Mouse (Mus musculus): ENCODE data around the gene Arhgef6.

The Arhgef6 gene

DNA sequence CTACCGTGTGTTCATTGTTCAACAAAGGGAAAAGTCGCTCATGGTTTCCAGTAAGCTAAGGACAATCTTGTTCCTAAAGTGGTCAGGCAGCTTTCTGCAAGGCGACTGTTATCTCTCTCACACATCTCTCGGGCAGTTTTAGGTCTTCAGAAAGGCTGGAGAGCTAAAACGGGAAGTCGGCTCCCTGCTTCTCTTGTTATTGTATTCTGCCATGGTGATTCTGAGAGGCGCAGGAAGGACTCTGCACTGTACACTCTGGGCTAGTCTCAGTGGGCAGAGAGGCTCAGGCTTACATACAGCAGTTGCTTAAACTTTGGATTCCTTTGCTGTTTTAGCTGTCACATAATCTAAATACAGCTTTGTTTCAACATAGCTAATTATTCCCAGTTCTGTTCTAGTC, 39.6 kb downstream of the Arhgef6 start:
- DNase-seq = no peak

DNA sequence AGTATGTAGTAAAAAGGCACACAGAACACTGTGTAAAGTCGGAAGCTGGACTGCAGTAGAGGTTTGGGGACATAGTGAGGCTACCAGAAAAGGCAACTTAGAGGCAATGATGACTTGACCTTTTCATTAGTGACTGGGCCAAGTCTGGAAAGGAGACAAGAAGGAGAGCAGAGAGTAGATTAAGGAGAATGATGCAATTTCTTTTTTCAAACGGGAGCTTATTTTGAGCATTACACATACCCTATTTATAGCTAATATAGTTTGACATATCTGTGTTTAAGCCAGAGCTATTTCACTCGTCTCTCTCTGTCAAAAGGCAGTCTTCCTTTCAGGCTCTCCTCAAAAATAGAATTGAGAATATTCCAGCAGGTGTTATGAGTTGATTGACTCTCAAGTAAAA, 50.1 kb downstream of the Arhgef6 start:
- no peak for DNase-seq

DNA sequence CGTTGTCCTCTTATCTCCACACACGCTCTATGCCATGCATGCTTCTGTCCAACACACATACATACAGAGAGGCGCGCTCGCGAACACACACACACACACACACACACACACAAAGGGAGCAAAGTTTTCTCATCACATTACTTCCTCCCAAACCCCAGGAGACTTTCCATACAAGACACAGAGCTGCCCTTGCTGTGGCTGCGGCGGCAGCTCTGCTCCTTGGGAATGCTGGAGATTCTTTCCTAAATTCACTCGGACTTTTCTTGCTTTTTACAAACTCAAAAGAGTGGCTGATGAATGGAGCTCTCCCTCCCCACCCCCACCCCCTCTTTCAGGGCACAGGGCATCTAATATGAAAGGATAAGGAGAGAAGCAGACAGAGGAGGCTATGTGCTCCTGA, 52.2 kb downstream of the Arhgef6 start:
- DNase-seq = no peak

DNA sequence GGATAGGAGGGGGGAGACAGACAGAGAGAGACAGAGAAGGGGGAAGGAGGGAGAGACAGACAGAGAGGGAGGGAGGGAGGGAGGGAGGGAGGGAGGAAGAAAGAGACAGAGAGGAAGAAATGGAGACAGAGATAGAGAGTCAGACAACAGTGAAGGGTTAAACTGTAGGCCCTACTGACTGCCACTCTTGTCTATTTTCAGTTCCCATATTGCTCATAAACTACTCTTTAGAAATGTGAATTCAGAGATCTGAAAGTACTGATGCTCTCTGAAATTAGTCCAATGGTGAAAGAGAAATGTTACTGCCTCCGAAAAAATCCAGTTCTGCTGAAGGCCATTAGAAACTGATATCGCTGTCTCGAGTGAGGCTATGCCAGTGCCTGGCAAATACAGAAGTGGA, 56.3 kb downstream of the Arhgef6 start:
- DNase-seq = no peak

DNA sequence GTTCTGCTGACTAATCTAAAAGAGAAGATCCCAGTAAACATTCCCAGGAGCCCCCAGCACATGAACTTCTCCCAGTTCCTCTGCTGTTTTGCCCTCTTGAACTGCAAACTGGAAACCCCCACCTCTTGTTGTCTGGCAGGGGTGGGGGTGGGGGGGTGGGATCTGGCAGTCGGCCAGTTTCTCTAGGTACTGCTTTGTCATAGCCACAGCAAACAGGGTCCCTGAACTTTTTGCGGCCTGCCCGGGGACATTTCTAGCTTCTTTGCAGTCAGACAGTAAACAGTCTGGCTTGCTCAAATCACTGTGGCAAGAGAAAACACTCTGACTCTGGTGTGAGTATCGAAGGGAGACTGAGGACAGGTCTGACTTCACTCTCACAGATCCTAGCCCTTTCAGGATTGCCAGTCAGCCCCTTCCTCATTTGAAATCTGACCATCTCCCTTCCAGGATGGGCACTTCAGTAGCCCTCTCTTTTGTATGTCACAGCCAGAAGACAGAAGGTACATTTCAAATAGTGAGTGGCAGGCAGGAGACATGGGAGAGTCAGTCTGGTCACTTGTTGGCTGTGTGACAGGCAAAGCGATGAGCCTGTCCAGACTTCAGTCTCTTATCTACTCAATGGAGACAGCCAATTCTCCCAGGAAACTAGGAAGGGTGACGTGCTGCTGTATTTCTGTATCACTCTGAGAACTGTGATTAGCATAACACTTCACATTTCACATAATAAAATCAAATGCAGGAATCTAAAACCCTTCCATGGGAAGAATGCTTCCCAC, 60.8 kb downstream of the Arhgef6 start:
- no peak for DNase-seq

DNA sequence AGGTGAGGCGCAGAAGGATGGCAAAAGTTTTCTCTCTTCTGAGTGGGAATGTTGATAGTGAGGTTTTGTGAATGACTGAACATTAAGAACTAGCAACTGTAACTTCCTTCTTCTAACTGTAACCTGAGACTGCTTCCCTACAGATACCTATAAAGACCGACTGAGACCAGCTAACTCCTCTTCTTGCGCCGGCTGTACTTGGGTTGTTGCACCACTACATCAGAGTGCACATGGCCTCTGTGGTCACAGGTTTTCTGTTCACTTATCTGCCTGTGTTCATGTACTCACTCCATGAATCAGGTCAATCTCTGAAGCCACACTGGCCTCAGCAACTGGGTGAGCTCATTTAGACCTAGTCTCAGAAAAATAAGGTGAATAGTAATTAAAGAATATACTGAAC, 75.0 kb downstream of the Arhgef6 start:
- DNase-seq = no peak

DNA sequence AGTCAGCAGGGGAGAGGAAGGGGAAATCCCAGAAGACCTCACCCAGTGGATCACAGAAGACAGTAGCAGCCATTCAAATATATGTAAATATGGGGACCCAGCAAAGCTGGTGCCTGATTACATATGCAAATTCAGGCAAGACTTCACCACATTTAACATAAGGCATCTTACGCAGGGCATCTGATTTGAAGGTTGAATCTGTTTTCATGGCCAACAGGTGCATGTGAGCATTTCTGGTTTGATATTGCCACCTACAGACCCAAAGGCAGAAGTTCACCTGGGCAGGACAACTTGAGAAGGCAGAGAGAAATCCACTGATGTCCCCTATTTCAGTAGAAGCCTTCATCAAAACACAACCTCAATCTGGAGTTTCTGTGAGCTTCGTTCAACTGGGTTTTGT, 77.8 kb downstream of the Arhgef6 start:
- no peak for DNase-seq

DNA sequence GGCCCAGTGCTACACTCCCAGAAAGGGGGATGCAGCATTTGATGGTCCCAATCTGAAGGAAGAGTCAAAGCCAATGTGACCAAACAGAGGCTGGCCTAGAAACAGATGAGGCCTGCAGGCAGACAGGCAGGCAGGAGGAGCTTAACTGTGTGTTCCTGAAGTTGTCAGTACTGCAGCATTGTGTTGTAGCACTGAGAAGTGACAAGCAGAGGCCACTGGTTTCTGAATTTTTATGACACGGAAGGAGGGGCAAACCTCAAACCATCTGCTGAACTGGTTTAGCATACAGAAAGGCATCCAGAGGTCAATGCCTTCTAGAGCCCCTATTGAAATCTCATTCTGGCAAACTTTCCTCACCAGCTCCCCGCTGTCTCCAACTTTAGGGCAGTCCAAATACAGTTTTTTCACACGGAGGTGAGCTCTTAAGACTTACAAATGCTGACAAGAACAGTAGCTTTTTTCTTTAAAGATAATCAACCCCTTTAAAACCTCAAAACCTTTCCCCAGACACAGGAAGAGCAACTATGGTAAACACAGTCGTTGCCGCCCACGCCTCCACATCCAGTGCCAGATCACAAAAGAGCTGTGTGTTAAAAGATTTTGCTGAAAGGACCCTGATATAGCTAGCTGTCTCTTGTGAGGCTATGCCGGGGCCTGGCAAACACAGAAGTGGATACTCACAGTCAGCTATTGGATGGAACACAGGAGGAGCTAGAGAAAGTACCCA, 85.0 kb downstream of the Arhgef6 start:
- DNase-seq = no peak

DNA sequence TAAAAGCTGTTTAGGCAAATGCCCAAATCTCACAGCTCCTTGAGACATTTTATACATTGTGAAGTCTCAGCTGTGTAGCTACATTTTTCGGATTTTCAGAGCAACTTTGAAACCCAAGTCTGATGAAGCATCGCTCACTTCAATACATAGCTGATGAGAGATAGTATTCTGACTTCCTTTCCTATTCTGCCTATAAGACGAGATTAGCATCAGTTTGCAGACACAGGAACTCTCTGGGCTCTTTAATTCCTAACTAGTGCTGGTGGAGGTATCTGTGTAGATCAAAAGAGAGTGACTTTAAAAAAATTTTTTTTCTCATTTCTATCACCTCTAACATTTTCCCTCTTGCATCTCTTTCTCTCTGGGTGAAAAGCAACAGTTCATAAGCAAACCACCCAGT, 100.0 kb downstream of the Arhgef6 start:
- DNase-seq = no peak

DNA sequence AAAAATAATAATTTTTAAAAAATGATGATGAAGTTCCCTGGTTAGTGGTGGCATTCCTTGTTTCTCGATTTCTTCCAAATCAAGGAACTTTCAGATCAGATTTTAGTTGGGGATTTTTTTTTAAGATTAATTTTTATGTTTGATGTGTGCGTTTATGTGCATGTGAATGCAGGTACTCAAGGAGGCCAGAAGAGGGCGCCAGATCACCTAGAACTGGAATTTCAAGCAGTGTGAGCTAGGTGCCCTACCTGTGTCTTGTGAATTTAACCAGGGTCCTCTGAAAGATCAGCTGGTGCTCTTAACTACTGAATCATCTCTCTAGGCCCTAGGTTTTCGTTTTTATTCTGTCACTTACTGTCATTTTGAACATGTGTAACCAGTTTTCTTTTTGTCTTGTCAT, 102.5 kb downstream of the Arhgef6 start:
- no peak for DNase-seq

DNA sequence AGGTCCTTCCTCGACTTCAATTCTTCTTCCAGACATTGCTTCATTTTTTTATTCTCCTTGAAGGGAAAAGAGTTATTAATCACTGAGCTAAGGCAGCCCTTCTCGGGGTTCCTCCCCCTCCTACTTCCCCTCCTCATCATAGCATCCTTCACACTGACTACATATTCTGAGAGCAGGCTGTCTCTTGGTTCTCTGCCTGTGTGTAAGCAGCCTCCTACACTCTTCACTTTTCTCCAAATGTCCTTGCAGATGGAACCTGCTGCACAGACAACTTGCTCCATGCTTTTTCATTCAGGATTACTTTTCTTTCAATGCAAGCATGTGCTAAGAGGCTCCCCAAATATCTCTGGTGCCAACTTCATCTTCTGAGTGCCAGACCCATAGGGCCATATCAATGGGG, 104.9 kb downstream of the Arhgef6 start:
- no peak for DNase-seq

DNA sequence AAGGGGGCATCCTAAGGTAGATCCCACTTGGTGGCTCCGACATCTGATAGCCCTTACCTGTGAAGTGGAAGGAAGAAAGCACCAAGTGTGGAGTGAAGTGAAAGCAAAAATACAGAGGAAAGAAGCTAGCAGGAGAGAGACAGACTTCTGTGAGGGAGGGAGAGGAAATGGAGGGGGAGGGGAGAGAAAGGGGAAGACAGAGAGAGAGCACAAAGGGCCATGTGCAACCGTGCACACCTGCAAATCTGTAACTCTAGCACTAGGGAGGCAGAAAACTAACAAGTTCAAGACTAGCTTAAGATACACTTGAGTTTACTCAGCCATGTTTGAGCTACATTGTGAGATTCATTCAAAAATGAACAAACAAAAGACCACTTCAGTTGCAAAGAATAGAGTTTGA, 110.4 kb downstream of the Arhgef6 start:
- DNase-seq = no peak

DNA sequence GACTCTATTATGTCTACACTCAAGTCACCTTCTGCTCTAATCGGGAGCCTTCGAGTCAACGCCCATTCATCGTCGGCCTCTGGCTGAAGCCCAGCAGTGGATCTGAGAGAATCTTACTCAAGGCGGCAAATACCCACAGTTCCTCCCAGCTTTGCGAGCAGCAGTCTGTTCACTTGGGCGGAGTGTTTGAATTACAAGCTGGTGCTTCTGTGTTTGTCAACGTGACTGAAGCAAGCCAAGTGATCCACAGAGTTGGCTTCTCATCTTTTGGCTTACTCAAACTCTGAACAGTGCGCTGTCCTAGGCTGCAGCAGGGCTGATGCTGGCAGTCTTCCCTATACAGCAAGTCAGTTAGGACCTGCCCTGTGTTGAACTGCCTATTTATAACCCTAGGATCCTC, 115.2 kb downstream of the Arhgef6 start:
- DNase-seq = no peak

DNA sequence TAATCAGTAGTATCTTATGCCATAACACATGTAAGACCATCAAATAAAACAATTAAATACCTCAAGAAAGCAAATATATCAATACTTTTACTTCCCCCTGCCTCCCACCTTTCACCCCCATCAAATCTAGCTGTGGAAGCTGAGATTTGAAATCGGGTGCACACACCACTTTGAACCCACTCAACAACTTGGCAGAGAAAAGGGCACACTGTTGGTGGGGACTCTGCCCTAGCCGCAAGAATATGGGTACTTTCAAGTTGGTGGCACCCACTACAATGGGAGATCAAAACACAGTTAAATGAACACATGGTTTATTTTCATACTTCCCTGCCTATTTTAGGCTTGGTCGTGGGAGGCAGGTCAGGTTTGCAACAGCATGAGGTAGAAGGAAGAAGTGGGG, 116.6 kb downstream of the Arhgef6 start:
- DNase-seq = no peak

DNA sequence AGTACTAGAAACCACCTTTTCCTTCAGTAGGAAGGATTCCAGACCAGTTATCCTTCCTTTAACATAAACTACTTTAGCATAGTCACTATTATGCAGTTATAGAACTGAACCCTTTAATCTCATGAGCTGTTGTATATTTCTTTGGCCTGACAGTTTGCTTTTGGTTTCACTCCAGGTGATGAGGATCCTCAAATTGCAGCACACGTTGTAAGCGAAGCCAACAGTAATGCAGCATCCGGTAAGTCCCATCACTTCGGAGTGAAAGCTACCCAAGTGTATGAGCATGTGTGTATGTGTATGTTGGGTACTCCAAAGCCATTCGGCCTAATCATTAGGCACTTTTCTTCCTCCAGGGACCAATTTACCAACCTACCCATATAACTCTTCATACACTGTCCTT, 119.0 kb downstream of the Arhgef6 start:
- no peak for DNase-seq

DNA sequence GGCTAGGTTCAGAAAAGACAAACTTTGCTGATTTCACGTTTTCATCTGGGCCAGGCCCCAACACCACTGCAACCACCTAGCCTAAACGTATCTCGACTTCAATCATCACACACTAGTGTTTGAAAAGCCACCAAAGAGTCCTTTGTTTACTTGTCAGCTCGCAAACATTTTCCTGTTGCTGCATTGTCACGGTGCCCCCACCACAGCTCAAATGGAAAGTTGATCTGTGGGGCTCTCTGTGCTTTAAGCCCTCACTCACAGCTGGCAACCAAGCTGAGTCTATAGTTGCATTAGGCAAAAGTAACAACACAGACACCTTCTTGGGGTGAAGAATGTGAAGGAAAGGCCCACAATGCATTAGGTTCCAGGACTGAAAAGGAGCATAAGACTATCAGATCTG, 122.3 kb downstream of the Arhgef6 start:
- DNase-seq = no peak

DNA sequence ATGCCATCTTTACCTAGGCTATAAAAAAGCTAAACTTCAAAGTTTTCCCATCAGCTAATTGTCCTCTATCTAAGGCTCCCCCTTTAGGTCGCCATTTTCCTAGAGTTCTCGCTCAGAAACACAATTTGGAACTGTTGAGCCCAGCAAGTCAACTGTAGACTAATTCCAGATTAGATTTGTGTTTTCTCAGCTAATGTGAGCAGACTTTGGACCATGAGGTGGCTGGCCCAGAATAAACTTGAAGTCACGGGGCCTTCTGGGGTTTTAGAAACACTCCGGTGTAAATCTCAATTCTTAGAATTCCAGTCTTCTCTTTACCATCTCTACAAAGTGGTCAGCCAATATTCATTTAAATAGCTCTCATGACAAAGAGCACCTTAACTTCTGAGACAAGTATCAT, 123.0 kb downstream of the Arhgef6 start:
- DNase-seq = no peak

DNA sequence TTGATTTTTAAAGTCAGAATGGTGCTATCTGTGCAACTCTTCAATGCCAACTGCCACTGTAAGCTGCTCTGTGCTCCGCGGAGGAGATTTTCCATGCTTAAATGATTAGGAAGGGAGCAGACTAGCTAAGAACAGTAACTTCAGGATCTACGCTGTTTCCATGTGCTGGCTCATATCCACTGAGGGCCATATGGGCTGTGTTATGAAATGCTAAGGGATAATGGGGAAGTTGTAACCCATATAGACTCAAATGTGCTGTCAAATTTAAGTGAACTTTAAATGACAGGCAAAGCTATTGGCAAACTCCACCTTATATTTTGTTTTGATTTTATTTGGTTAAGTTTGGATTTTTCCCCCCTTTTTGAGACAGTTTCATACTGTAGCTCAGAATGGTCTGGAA, 125.7 kb downstream of the Arhgef6 start:
- DNase-seq = no peak

DNA sequence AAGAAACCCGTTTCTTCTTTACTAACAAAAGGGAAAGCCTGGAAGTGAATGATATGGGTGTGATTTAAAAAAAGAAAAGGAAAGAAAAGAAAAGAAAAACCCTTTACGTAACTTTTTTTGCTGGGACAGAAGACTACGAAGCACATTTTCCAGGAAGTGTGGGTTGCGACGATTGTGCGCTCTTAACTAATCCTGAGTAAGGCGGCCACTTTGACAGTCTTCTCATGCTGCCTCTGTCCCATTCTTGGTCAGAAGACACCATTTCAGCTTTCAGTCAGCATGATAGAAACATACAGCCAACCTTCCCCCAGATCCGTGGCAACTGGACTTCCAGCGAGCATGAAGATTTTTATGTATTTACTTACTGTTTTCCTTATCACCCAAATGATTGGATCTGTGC, 126.7 kb downstream of the Arhgef6 start, which contains the start of gene Cd40lg:
Gene Cd40lg, plus strand, starts transcription at position 268 of the 400 bp plus-strand sequence.
- no peak for DNase-seq

DNA sequence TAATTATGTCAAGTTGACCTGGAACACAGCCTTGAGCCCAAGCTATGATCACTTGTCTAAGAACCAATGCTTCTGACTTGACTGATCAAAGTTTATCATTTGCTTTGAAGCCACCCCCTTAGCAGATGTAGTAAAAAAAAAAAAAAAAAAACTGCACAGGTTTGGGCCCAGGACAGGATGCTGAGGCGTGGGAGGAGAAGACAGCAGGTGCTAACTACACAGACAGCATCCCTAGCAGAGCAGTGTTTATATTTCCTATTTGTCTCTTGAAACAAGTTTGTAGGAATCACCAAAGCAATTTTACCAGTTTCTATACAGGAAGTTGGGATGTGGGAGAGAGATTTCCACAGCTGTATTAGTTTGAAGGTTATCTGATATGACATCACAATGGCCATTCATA, 127.9 kb downstream of the Arhgef6 start:
- DNase-seq = no peak

DNA sequence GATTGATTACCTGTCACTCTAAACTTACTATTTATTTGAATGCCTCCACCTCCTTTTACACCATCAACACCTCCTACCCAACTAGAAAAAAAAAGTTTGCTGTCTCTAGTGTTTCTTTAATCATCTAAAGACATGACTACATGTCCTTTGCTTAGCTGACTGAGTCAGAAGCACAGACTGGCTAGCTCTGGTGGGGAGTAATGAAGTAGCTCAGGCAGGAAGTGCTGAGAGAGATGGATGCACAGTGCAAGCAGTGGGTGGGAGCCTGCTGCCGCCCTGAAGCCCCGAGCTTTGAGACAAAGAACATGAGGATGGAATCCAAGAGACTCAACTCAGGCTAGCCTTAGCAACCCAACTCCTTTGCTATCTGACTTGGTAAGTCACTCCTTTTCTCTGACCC, 138.1 kb downstream of the Arhgef6 start:
- no peak for DNase-seq

DNA sequence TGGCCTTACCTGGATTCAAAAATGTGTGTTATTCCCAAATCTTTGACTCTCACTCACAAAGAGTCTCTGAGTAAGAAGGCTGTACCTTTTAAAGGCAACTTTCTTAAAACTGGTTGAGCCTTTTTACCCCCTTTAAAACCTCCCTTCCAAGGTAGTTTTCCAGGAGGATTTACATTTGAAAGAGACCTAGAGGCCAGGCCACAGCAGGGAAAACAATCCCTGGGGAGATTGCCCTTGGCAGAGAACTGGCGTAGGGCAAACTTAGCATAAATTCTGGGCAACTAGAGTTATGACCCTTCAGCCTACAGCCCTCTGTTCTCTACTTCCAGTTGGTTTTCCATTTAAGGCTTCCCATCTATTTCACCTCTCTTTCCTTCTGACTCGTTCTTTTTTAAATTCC, 140.5 kb downstream of the Arhgef6 start:
- no peak for DNase-seq

DNA sequence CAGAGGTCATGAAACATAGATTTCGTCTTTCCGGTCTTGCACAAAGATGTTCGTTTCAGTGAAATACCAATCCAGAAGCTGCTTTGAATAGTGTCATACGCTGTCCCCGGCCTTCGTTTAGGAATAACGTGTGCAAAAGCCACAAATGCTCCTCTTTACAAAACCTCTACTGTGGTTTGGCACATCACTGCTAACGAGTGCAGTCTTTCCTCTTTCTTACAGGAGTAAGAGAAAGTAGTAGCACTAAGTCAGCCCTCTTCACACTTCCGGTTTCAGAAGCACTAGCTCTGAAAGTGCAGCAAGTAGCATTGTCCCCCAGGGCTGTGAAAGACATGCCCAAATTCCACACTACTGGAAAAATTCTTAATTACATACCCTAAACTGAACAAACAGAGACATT, 142.2 kb downstream of the Arhgef6 start:
- DNase-seq = no peak

DNA sequence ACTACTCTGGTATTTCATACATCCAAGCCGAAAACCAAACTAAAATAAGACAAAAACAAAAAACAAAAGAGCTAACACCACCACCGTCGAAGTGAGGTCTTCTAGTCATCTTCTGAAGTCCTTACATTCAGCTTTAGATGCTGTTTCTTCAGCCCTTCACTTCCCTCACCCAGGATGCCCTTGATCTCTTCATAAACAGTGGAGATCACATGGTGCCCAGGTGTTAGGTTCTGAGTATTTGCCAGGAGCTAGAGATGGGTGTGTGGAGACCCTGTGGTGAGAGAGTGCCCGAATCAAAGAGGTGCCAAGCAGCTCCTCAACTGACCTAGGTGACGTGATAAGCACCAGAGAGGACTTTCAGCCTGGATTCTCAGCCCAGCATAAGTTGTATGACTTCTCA, 149.2 kb downstream of the Arhgef6 start:
- DNase-seq = no peak

DNA sequence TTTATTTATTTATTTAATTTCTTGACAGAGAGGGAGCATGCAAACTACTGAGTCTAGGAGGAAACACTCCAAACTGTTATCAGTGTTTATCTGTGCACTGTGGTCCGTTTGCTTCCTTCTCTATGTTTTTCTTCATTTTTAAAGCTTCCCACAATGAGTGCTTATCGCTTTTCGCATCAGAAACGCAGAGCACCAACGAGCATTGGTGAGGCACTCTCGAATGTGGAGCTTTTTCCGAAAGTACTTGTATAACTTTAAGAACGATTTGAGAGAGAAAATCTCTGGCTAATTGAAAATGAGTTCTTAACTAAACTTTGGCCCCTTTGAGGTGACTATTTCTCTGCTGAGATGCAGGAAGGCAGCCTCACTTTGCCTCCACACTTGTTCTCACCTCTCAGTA, 151.2 kb downstream of the Arhgef6 start:
- DNase-seq = no peak
